Mouse (Mus musculus) ovary, postnatal 36 days (tissue): ENCODE data around the gene Anks1b.
A peak's percentile ranks its signal among the peaks of the same experiment; 100 is the strongest.
"Not testable (repeated sequence)": the region's sequence is repeated elsewhere in the genome, so short reads cannot be mapped to it uniquely, and the experiment has no call there.

Experiments used
- DNase-seq: peaks from one replicate; pipeline ENCODE4 v3.0.0; 2022; ENCODE audit warnings: low spot score, mixed read lengths

The Anks1b gene

DNA sequence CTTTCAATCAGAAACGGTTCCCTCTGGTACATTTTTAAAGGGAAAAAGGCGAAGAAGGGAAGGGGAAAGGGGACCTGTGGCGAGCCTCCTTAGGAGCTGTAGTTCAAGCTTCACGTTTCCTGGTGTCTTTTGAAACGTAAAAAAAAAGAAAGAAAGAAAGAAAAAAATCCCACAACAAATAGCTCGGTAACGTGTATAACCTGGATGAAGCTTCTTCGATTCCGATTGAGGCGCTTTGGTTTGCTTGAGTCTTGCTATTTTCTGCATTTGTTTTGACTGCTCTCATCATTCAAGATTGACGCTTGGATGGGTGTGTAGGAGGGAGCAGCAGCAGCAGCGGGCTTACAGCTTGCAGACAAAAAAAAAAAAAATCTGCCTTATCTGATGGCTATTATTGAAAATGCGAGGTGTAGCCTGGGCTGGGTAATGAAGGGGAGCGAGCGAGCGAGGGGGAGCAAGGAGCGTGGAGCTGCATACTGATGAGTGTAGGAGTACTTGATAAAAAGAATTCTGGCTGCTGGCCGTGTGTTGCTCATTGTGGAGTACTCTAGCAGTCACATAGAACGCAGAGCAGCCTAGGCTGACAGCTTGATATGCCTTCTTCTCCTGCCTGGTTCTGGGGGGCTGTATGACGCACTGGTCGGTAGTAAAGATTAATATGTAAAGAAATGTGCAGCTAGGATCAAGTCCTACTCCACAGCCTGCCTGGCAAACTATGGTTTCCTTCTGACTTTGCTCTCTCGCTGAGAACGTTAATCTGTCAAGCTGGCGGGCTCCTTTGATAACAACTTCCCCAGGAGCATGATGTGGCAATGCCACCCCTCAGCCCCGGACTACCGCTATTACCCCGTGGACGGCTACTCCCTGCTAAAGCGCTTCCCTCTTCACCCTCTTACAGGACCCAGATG lies 703.1 kb downstream of the Anks1b start:
- DNase-seq: peak; percentile 4

DNA sequence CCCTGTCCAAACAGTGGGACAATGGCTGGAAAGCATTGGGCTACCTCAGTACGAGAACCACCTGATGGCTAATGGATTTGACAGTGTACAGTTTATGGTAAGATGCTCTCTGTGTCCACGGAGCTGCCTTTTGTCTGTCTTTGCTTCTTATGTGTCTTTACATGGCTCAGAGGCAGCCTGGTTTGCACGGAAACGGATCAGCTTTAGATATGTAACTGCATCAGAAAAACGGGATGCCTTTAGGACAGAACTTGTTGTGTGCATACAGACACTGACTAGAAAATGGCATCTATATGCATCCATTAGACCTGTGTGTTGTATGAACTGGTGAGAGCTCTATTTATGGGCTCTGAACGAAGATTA lies 703.8 kb downstream of the Anks1b start:
- no peak for DNase-seq

DNA sequence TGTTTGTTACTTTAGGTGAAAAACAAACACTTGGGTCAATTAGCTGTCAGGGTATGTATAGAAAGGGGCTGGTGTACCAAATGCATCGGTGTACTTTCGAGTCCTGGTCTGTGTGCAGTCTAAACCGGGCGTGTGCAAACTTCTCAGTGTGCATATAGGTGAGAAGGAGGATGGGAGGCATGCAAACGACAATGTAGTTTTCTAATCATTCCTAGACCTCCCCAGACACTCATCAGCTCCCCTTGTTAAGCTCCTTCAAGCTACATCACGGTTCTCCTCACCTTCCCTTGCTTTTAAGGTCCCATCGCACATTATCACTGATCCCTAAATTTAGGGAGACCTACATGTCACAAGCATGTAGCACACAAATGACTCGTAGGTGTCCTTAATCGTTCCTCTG lies 704.5 kb downstream of the Anks1b start:
- no peak for DNase-seq

DNA sequence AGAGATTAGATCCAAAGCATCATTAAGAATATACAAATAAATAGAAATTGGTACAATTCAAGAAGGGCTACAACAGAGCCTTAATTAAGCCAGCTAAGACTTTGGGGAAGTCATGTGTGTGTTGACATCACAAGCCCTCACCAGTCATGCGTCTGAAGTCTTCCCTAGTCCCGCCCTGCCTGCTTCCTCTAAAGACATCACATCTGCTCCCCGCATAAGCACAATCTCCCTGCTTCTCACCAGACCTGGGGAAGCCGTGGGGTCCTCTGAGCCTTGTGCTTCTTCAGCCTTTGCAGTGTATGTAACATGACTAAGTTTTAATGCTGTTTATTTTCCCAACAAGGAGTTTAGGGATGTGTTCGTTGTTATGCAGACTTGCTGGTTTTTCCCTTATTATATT lies 706.7 kb downstream of the Anks1b start:
- DNase-seq: no peak

DNA sequence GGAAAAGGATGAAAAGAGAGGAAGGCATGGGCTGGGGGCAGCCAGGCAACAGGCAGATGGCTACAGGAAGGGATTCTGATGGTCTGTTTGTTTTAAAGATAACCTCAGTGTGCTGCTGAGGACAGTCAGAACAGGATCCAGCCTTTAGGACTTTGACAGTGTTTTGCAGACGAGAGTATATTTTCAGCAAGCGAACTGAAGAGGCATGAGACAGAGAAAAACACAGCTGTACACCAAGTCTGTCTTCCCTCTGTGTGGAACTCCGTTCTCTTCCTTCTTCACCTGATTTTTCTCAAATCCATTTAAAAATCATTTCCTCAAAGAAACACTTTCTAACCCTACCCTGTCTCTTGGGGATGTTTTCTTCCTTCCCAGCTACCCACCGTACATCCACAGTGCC lies 710.7 kb downstream of the Anks1b start:
- DNase-seq: no peak

DNA sequence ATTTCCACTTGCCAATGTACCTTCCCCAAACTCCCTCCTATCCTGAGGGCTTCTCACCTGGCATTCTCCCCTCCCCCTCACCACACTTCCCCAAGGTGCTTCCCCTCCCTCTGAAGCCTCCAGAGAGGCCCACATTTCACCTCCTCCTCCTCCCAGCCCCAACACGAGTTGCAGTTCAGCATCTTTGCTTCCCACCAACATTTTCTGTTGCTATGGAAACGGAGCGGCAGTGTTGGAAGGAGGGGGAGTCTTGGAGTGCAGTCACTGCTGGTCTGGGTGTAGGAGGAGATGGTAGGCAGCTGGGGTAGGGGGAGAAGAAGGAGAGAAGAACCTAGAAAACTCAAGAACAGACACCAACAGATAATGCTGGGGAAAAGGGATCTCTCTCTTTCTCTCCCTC lies 722.8 kb downstream of the Anks1b start:
- DNase-seq: no peak

DNA sequence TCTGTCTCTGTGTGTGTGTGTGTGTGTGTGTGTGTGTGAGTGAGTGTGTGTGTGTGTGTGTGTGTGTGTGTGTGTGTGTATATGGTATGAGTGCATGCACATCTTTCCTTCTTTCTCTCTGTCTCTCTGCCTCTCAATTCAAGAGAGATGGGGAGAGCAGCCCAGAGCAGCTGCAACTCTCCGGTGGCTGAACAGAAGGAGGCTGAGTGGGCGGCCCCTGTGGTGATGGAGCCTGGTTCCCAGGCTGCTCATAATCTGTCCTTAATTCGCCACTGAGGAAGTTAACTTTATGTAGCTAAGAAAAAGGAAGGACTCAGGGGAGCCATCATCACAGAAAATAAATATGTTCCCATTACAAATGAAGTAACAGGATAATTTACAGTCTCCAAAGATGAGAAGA lies 723.3 kb downstream of the Anks1b start:
- no peak for DNase-seq

DNA sequence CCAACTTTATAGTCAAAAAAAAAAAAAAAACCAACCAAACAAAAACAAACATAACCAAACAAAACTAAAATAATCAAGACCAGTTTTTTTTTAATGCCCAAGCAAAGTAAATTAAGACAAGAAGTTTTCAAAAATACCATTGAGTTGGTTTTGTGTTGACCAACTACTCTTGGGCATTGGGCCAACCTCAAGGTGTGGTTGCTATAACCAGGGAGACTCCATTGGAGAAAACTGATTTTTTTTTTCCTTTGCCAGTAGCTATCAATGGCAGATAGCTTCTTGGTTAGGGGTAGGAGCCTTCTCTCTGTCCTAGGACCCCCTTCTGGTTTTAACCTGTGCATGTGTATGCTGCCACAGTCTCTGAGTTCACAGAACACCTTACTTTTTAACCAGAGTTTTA lies 725.8 kb downstream of the Anks1b start:
- no peak for DNase-seq

DNA sequence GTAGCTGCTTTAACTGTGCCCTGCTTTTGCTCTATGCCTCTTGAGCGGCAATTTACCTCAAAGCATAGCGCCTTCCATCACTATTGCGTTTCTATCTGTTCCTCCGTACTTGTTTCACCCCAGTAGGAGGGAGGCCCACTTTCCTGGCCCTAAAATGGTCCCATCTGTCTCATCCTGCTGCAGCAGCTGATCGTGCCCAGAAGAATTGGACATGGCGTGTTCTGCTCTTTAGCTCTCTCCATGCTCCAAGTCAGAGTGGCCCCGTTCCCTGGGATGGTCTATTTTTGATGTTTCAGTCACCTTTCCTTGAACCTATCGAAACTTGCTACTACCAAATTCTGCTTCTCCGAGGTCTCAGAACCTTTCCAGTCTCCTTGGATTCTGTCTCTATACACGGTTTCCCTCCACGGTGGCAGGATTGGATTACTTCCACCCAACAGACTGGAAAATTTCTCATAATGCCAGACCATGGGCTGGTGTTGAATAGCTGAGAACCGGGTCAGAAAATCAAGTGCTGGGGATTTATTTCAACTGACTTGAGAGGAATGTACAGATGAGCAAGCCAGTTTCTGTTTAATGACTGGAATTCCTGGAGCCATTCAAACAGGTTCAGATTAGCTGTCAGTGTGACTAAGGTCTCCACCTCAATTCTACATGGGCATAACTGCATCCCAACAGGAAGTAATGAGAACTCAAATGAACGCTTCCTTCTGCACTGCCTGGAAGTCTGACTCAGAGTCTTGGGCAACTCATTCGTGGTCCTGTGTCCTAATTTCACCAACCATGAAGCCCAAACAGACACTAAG lies 726.6 kb downstream of the Anks1b start:
- DNase-seq: no peak

DNA sequence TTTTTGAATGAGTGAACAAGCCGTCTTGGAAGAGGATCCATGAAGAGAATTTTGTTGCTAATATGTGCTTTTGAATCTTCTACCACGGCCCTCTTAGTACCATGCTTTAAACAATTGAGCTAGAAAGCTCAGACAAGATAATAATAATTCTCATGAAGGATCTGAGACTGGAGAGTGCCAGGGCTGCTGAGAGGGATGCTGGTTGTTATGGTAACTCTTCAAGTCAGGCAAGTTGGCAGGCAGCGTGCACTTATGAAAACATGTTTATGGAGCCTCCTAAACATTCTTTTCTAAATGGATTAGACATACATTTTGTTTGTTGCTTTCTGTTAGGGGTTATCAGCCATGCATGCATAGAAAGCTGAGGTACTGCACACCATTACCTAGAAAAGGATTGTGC lies 734.3 kb downstream of the Anks1b start:
- no peak for DNase-seq

DNA sequence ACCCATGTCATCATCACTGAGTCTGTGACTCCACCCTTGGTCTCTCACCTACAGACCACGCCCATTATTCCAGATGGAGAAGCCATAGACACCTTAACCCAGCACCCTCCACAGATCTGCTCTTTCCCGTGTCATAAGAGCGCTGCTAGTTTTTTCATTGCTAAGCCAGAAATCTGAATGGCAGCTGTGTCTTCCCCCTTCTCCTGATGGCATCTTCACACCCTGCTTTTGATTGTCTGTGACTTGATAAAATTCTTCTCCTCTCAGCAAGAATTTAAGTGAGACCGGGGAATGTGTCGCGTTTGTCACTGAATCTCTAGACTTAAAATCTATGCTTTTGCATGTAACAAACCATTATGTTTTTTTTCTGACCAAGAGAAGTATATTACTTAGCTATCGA lies 736.1 kb downstream of the Anks1b start:
- DNase-seq: no peak

DNA sequence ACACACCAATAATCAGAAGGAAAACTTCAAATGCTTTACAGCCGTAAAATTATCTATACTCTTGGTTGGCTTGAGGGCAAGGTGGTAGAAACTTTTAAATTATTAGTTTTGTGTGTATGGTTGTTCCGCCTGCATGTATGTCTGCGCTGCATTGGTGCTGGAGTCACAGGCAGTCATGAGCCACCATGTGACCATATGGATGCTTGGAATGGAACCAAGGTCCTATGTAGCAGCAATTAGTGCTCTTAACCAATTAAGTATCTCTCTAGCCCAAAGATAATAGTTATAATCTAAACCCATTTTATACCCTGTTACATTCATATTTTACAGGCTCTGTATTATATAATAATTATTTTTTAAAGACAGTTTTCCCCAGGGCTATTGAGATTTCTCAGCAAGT lies 739.7 kb downstream of the Anks1b start:
- DNase-seq: no peak

DNA sequence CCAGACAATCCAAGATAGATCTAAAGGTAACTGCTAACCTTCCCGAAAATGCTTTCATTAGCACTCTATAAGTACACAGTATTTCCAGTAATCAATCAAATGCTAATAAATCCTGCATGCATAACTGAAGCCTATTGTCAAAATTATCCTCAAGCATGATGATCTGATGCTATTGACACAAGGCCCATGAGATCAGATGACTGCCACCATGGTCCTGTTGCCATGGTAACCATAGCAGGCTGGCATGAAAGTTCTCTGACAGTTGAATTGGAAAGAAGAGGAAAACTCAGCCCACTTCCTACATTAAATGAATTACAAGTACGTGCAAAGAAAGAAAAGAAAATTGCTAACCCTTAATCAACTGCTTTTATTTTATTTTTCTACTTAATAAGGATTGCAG lies 741.9 kb downstream of the Anks1b start:
- DNase-seq: no peak

DNA sequence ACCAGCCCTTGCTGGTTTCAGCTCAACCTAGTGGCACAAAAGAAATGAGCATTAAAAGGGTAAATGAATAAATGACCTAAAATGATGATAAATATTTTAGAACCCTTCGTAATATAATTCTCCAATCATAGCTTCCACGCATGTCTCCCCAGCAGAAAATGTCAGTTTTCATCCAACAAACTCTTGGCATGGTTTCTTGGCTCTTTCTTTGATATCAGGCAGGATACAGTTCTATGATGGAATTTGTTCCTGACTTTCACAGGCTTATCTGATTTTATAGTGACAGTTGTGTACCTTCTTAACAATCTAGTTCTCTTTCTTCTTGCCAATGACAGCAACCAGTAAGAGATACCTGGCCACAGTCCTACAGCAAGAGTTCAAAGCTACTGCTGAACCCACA lies 743.3 kb downstream of the Anks1b start:
- no peak for DNase-seq

DNA sequence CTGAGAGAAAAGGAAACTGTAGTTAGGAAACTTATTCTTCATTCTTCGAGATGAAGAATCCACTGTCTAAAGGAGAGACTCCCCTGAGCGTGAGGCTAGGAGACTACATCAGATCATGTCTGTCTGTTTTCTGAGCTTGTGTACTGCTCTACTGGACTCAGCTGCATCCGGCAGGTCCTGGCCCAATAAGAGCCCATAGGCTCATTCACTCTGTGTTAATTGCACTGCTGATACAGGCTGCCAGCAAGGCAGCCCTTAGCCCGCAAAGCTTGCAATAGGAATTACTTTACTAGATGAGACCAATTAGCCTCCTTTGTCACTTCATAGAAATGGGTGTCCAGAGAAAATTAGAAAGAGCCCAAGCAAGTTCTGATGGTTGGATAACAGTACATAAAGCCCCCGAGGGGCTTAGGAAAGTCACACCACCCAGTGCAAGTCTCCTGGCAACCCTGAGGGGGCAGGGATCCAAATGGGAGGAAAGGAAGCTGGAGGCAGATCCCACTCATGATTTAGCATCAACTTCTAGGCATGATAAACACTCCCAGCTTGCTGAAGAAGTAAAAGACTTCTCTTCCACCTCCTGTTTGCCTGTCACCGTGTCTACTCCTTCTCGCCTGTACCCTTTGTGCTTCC lies 744.5 kb downstream of the Anks1b start:
- no peak for DNase-seq

DNA sequence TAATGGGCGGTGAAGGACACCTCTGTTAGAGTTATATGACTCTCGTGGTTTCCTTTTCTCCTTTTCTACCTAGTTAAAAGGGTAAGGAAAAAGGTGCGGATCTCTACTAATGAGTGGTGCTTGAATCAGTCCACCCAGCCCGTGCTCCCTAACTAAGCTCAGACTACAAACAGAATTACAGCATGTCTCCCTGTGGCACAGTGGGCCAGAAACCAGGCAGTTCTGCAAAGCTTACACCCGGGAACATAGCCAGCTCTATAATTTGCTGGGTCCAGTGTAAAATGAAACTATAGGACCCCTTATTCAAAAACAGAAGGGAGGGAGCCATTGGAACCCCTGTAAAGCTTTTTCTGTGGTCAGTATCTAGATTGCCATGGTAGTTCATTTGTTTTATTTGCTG lies 754.2 kb downstream of the Anks1b start:
- no peak for DNase-seq

DNA sequence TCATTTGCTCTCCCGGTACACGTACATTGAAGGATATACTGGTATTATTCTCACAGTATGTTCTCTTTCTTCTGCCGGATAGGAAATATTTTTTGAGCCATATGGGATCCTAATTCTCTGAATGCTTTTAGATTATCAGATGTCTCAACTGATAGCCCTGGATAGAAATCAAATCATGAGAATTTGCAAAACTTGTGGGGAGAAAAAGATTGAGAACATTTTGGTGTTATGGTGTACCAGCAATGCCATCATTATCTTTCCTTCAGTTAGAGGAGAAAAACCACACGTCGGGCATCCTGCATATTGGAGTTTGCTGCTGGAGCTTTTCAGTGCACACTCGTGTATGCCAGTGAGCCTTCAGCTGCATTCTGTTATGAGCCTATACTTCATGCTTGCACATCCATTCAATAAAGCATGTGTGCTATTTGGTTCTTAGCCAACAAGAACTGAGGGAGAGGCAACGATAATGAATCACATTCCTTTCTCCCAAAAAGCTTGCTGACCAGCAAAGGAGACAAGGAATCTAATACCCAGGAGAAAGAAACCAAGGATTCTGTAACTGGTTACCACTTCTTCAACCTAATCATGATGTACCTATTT lies 756.9 kb downstream of the Anks1b start:
- no peak for DNase-seq

DNA sequence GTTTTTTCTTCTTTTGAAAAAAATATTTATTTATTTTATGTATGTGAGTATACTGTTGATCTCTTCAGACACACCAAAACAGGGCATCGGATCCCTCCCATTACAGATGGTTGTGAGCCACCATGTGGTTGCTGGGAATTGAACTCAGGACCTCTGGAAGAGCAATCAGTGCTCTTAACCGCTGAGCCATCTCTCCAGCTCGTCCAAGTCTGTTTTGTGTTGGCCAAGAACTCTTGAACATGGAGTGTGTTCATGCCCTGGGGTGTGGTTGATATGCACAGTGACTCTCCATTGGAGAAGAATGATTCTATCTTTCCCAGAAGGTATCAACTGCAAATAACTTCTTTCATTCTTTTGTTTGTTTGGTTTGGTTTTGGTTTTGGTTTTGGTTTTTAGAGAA lies 757.5 kb downstream of the Anks1b start:
- DNase-seq: not testable (repeated sequence)

DNA sequence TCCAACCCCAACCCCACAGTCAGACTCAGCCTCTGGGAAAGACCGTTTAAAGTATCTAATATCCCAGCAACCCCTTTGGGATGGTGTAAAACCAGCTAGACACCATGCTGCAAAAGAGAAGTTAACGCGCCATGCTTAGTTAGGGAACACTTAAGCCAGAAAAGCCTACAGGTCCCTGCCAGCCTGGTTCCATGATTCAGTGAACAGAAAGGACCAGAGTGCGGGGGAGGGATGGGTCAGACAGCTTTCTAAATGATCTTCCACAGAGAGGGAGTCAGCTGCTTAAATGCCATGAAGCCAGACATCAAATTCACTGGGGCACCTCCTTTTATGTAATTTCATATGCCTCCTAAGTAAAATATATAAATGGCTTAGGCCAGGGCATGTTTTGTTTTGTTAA lies 764.0 kb downstream of the Anks1b start:
- no peak for DNase-seq

DNA sequence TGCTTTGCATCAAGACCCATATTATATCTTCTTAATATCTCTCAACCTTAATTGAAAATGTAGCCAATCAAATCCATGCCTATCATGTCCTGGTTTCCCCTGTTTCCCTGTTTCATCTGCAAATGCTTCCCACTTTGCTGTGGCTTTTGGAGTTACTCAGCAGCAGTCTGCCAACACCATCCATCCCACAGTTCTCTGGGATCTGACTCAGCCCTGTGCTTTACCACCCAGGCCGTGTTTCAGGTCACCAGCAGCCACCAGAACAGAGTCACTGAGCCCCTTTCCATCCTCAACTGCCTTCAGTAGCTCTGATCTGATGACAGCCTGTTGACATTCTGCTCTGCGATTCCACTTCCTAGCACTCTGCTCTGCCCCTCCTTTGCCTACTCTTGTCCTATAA lies 776.4 kb downstream of the Anks1b start:
- no peak for DNase-seq

DNA sequence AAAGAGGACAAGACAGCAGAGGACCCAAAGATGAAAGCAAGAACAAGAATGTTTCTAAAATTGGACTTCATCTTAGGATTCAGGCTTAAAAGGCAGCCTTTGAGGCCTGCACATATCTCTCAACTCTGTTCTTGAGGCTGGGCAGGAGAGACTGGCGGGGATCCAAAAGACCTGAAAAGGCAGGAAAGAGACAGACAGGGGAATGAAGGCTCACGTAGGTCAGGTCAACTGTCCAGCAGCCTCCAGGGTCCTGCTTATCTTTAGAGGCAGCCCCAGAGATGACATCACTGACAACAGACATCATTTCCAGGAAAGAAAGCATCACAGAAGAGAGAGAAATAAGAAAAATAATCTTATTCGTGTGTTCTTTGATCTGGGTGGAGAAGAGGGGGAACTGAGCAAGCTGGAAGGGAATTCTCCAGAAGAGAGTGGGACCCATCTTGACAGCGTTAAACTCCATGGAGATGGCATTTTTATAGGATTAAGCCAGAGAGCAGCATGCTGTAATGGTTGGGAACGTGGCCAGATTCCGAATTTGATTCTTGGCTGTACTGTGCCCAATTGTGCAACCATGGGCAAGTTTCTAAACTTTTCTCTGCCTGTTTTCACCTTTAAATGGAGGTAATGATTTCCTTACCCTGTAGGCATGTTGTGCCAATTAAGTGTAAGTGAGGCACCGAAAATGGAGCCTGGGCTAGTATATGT lies 784.3 kb downstream of the Anks1b start:
- peak; percentile 5 for DNase-seq

DNA sequence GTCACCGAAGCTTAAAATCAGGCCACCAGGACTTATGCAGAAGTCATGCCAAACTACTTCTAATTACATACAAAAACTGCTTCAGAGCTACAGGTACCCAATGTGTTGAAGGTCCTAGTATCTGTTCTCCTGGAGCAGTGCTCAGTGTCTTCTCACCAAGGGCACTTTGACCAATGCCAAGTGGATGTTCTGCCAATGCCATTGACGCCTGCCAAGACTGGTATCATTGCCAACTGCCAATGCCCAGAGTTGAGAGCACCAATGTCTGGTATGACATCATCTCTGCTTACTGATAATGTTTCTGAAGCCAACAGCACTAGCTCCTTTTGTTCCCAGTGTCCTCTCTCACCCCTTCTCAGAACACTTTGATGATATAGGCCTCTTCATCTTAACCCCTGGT lies 793.4 kb downstream of the Anks1b start:
- DNase-seq: peak; percentile 13
